Mouse (Mus musculus): ENCODE data around the gene Adgrd1.

GRCm38 (mm10) chr5:129119146-129119545 is 22.6 kb downstream of the Adgrd1 start:
- TF ChIP-seq CTCF (IDR thresholded peaks at IDR 0.05; ENCODE audit: low read depth, low read length) (no peak), POLR2A (IDR thresholded peaks at IDR 0.05; ENCODE audit: insufficient read depth, low read length) (no peak)

Measured in ES-Bruce4 (cell line).